In the genomic region with DNA sequence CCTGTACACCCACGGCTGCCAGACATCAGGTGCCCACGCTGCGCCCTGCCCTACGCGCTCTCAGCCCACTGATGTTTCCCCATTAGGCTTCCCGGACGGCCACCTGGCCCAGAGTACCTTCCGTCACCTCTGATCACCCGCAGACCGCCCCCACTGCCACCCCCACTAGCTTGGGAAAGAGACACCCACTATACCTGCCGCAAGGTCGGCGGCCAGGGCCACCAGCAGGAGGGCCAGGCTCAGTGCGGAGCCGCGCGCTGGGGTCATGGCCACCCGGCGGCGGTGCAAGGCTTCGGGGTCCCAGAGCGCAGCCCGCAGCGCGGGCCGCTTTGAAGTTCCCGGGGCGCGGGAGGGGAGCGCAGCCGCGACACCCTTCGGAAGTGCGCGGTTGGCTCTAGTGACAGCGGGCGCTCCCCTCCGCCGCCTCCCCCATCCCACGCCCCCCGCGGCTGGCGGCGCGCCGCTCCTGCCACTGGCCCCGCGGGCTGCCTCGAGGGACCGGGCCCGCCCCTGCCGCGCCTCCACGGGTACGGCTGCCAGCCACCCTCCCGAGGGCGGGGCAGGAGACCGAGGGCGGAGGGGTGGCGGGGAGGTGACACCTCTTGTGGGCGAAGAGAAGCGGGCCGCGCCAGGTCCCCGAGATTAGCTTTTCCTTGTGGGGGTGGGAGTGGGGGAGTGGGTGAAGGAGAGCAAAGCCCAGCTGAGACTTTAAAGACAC, we compare ENCODE assay signal across 8 mouse cellular contexts. TPM values are rescaled to one million over a fixed set of nuclear protein-coding genes. Genes with fewer than 3 reads are reported as not detected.
A peak's percentile ranks its signal among the peaks of the same experiment; 100 is the strongest.
DNase-seq lines count a peak whose midpoint lies in the region; ATAC-seq and TF ChIP-seq lines count a peak whose summit lies in the region.

A gene (minus strand): TSS at position 482 of the 718 bp plus-strand sequence.

- H3K36me3 ChIP-seq in hindbrain, embryonic 16.5 days (ENCODE audit: control insufficient read depth, insufficient read depth, low read length): no peaks in the 10 kb centered on the region

- peak; percentile 45 for DNase-seq in cerebellum, adult 9-10 months
- DNase-seq in frontal cortex, postnatal 36 days (ENCODE audit: low spot score in 2 of 2): peak; percentile 37 to 50
- peak; percentile 62 to 69 for DNase-seq in left cerebral cortex, adult 2 months (ENCODE audit: extremely low spot score in 1 of 2, low spot score in 2 of 2)
- peak; percentile 47 for DNase-seq in lung, postnatal 36 days
- DNase-seq in right cerebral cortex, adult 18-20 months: peak; percentile 67
- no peak for DNase-seq in c-Kit-positive CD71-positive TER-119-positive erythroid progenitor cells, embryonic 14.5 days (ENCODE audit: low spot score)

- H3K4me2 ChIP-seq in hindbrain, embryonic 16.5 days (ENCODE audit: low read length): peak within 1 kb of the TSS; percentile 97

- no peak for TF ChIP-seq CTCF in left cerebral cortex, adult 2 months (IDR thresholded peaks at IDR 0.05)

- peak within 1 kb of the TSS; percentile 60 for H3K4me3 ChIP-seq in hindbrain, embryonic 16.5 days (ENCODE audit: low read length)
- peak within 1 kb of the TSS; percentile 66 for H3K4me3 ChIP-seq in left cerebral cortex, adult 2 months

- under 1% methylated on average over 63 of the region's 65 CpGs for WGBS in hindbrain, embryonic 16.5 days

- peaks cover 9% of the 10 kb centered on the region for H3K4me1 ChIP-seq in hindbrain, embryonic 16.5 days (ENCODE audit: control insufficient read depth, insufficient read depth, low read depth, low read length)

- peak within 1 kb of the TSS; percentile 67 for H3K9ac ChIP-seq in hindbrain, embryonic 16.5 days (ENCODE audit: low read depth, low read length)

- no peak within 1 kb of the TSS for H3K27ac ChIP-seq in hindbrain, embryonic 16.5 days (ENCODE audit: low read depth, low read length)
- H3K27ac ChIP-seq in left cerebral cortex, adult 2 months: peak within 1 kb of the TSS; percentile 76

- intact Hi-C loops in left cerebral cortex, adult 2 months (cut with DNase I): loop anchor here (2.0 kb wide), 2 partner anchors 33 to 73 kb away; no protein-coding TSS in a partner anchor

- no peaks in the 10 kb centered on the region for H3K9me3 ChIP-seq in hindbrain, embryonic 16.5 days (ENCODE audit: control insufficient read depth, low read length)

- H3K27me3 ChIP-seq in hindbrain, embryonic 16.5 days (replicated peaks; ENCODE audit: control insufficient read depth, insufficient read depth, low read length): peaks cover 7% of the 10 kb centered on the region

- ATAC-seq in activated CD4-positive, CD25-positive, alpha-beta regulatory T cell, adult 4 months: peak; percentile 70
- ATAC-seq in hindbrain, embryonic 16.5 days: peak; percentile 88

RNA-seq across cellular contexts. Expression of the gene that starts here (rescaled TPM):
- under 1 TPM; 0.24 to 0.87 TPM for polyA plus RNA-seq in activated CD4-positive, CD25-positive, alpha-beta regulatory T cell, adult 4 months (2017; shearing (Covaris generic))
- polyA plus RNA-seq in hindbrain, embryonic 16.5 days (2015; fragmentation: Nextera tagmentation; extraction: Ambion mirVana): 0.54 and 0.64 TPM in 2 replicates
- 10 to 100 TPM; 26.5 to 26.7 TPM for total RNA-seq in left cerebral cortex, adult 2 months (2021)

Comparison
In these comparisons a context has a peak if more than half of its experiments do, and no peak if none do; other contexts are left out.
1. Peak in ATAC-seq in activated CD4-positive, CD25-positive, alpha-beta regulatory T cell, adult 4 months; RNA of the gene not detected or under 1 TPM.
2. Peak in ATAC-seq, H3K4me3 ChIP-seq, H3K9ac ChIP-seq and H3K4me2 ChIP-seq in hindbrain, embryonic 16.5 days; RNA of the gene not detected or under 1 TPM.